Mouse (Mus musculus) hindbrain, embryonic 10.5 days (tissue): ENCODE results near the gene Mageh1. TPM values are rescaled to one million over a fixed set of nuclear protein-coding genes. Genes with fewer than 3 reads are reported as not detected.

ENCODE experiments used
- polyA plus RNA-seq: library from polyadenylated mRNA; unstranded; fragments of >200 nt; fragmentation: Nextera tagmentation; extraction: Ambion mirVana; gene quantifications from 2 replicates; pipeline ENCODE4 v1.2.1, GENCODE M21; 2016

The Mageh1 gene
- polyA plus RNA-seq, 1 experiment from 2014 or later = 89.2 TPM

Other genes with a start within 250 kb of the Mageh1 start
- 3.8 and 5.0 TPM in 2 replicates for gene Usp51, start 31.1 kb downstream of the Mageh1 start, polyA plus RNA-seq
- 0.13 and 0.27 TPM in 2 replicates for gene Foxr2, start 81.2 kb upstream of the Mageh1 start, polyA plus RNA-seq
- 4.8 and 6.1 TPM in 2 replicates for gene Rragb, start 102.4 kb upstream of the Mageh1 start, polyA plus RNA-seq
- gene Klf8, start 199.9 kb upstream of the Mageh1 start, polyA plus RNA-seq = 1.1 and 1.3 TPM in 2 replicates